Mouse (Mus musculus) layer of hippocampus, postnatal 25 days (tissue): Measurements from ENCODE around the gene Slc46a2. TPM values are rescaled to one million over a fixed set of nuclear protein-coding genes. Genes with fewer than 3 reads are reported as not detected.

ENCODE experiments used
- DNase-seq, 2 experiments: peaks; one replicate each; pipeline ENCODE4 v3.0.0; 2022; ENCODE audit warnings: mixed read lengths in 2 of 2, low spot score in 1 of 2; ENCODE audit errors: extremely low spot score in 1 of 2
- total RNA-seq, 2 experiments: library from RNA; stranded (reverse); gene quantifications; 2 replicates each; pipeline ENCODE4 v1.2.3; 2021

Gene Slc46a2
- total RNA-seq, 2 experiments from 2014 or later = not detected

DNA sequence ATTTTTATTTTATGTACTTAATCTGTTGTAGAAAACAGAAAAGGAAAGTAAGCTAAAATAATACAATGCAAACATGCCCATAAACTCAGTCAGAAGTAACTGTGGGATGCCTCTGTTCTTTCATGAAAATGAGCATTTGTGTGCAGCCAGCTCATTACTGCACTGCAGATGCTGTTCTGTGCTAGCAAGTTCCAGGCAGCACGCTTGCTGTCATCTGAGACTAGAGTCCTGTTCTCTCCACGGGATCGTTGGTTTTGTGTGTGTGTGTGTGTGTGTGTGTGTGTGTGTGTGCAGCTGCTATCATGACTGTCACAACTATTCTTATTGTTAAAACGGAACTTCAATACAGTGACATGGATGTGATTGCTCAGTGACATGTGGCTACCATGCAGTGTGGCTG is 53.0 kb downstream of the Slc46a2 start:
- DNase-seq = peak in 1 of 2 experiments; percentile 38

DNA sequence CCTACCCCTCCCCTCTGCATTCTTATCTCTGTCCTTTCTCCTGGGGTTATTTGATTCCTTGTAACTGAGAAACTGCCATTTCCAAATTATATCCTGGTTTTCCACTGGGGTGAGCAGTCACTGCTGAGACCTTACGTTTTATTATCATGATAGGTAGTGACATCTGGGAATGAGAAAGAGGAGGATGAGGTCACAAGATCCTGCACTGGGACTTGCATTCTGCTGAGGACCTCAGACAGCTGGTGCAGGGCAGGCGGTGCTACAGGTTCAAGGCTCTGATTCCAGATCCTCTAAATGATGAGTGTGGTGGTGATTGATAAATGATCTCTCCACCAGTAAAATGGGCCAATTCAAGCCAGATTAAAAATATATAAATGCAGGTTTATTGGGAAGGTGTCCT is 54.4 kb downstream of the Slc46a2 start:
- no peak for DNase-seq

DNA sequence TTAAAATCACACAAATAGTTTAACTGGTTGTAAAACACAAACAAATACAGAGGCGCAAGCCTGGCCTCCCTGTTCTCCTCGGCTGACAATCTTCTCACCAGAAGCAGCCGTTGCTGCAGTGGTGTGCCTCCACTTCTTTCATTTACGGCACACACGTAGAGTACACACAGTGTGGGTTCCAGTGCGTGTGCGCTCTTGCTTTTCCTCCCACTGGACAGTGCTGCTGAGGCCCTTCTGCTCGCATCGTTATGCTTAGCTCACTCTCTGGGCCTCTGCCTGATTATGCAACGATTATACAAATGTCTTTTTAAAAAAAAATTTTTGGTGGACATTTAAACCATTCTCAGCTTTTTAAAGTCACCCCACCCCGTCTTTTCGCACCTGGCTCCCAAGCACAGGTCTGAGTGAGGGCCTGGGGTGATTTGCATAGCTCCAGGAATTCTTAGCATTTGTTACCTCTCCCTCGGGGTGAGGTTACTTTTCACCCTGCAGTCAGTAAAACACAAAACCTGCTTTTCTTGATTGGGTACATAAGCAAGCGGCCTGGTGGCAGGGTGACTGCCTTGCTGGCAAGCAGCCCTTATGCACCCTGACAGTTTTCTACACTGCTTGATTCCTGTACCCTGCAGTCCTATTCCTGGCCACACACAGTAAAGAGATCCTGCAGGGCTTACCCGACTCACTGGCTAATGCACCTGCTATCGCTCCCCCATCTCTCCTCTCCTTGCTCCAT is 55.0 kb downstream of the Slc46a2 start:
- no peak for DNase-seq

Other genes starting within 250 kb of the Slc46a2 start
- gene Inip, start 113.5 kb downstream of the Slc46a2 start, total RNA-seq = 10 to 100 TPM; 25.2 to 25.6 TPM
- gene Snx30, start 109.2 kb downstream of the Slc46a2 start, total RNA-seq = 10 to 100 TPM; 38.9 to 47.6 TPM
- gene Mup4, start 45.7 kb upstream of the Slc46a2 start, total RNA-seq = not detected
- not detected for gene Mup6, start 49.2 kb upstream of the Slc46a2 start, total RNA-seq
- gene Mup7, start 155.4 kb upstream of the Slc46a2 start, total RNA-seq = not detected
- not detected for gene Mup2, start 239.2 kb upstream of the Slc46a2 start, total RNA-seq